Mouse (Mus musculus) retina, adult 2 months (tissue): ENCODE measurements around the gene Snx12.

Source experiments
- DNase-seq: peaks from one replicate; pipeline ENCODE4 v3.0.0-alpha.2; 2012; ENCODE audit warnings: low read depth, low spot score

Snx12 gene

DNA sequence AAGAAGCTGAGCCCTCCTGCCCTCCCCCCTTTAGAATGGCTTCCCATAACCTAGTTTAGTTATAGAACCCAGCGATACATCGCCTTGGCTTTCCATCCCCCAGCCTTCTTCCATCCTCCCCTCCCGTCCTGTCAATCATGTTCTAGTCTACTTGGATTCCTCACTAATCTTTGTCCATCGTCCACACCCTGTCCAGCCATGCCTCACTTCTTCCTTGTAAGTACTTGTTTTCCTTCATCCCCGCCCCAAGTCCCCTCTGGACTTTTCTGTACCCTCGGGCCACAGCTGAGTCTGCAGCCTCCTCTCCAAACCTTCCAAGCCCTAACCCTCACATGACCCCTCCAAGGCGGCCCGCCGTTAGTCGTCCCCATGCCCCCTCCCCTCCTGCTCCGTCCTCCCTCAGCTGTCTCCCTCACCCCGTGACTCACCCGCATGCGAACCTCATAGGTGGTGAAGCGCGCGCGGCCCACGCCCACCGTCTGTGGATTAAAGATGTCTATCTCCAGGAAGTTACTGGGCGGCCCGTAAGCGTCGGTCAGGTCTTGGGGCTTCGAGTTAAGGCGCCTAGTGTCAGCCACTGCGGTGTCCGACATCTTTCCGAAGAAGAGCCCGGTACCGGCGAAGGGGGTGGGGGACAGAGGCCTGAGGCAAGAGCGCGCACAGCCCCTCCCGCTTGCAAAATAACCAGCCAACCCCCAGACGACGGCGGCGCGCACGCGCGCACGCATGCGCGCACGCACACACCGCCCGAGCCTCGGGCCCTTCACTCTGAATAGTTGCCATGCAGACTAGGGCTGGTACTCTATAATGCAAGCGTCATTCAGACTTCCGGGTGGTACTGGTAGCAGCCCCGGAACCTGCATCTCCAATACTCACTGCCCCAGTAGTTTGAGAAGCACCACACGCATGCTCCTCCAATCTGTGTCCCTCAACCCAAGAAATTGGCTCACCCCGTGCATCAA lies at the start of gene Snx12:
Gene Snx12 (minus strand): TSS at position 730 of the 962 bp plus-strand sequence.
- peak; percentile 87 for DNase-seq

DNA sequence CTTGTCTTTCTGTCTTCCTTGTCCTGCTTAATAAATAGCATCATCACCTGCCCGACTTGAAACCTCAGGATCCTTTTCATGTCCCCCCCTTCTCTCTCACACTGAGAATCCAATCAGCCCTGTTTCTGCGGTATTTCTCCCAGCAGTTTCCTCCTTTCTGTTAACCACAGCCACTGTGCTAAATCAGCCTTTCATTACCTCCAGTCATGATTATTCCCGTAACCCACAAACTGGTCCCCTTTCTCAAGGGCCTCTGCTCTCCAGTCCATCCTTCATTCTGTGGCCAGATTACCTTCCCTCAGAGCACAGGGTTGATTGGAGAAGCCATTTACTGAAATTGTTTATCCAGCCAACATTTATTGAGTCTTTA lies 46.4 kb upstream of the Snx12 start, which contains the start of gene Gm20489:
Gene Gm20489 (minus strand): TSS at position 269 of the 370 bp plus-strand sequence.
- DNase-seq, result no peak

DNA sequence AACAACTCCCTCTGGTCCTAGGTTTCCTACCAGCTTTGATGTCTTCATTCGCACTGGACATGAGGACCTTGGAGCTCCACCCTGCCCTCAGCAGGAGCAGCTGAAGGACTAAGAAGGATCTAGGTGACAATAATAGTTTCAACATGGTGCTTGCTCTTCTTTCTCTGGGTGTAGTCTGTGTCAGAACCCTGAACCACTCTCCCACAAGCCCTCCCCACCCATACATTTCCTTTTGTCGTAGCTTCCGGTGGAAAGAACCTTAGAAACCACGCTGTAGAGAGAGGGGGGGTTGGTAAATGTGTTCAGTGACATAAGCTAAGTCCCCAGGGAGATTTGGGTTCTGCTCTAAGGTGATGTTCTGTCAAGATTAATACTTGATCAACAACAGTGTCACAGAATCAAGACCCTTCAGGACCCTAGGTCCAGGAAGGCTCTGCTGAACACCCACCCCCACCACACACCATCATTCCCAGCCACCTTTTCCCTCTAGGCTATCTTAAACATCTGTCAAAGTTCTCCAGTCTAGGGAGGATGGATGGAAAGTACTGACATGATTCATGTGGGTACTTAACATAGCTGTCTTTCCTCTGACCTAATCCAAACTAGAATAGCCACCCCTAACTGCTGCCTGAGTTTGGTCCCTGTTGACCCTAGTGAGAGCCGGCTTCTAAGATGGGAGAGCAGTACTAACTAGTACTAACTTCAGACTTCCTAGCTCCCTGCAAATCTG lies 45.8 kb upstream of the Snx12 start, which contains the start of gene Il2rg:
Gene Il2rg (minus strand): TSS at position 231 of the 730 bp plus-strand sequence.
- DNase-seq, result no peak

DNA sequence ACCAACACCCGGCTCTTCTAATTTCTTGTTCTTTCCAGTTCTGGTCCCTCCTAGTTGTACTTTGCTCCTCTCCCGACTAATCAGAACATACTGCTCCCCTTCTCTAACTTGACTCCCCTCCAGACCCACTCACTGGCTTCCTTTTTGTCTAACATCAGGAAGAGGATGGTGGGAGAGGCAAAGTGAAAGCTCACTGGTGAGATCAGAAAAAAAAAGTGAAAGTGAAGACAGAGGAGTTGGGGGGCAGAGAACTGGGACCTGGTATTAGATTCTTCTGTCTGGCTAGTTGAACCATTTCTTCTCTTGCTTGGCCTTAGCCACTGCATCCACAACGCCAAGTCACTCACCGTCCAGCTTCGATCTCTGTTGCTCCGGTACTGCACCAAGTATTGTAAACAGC lies 44.3 kb upstream of the Snx12 start:
- no peak for DNase-seq

DNA sequence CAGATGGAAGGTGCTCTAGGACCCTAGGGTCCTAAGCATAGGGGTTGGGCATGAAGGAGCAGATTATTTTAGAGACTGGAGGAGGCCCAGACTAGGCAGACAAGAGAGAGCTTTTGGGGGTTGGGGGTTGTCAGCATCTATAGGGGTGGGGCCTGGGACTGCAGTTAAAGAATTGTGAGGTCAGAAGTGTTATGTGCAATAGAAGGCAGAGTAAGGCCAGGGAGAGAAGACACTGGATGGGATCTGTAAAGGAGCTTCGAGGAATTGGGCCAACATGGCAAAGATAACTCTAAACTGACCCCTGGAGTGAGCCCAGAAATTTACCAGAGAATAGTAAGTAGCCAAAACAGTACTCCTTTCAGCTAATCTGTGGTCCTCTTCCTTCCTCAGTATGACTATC lies 41.5 kb upstream of the Snx12 start, which contains the start of gene Gm614:
Gene Gm614 (minus strand): TSS at position 101 of the 400 bp plus-strand sequence.
- no peak for DNase-seq

DNA sequence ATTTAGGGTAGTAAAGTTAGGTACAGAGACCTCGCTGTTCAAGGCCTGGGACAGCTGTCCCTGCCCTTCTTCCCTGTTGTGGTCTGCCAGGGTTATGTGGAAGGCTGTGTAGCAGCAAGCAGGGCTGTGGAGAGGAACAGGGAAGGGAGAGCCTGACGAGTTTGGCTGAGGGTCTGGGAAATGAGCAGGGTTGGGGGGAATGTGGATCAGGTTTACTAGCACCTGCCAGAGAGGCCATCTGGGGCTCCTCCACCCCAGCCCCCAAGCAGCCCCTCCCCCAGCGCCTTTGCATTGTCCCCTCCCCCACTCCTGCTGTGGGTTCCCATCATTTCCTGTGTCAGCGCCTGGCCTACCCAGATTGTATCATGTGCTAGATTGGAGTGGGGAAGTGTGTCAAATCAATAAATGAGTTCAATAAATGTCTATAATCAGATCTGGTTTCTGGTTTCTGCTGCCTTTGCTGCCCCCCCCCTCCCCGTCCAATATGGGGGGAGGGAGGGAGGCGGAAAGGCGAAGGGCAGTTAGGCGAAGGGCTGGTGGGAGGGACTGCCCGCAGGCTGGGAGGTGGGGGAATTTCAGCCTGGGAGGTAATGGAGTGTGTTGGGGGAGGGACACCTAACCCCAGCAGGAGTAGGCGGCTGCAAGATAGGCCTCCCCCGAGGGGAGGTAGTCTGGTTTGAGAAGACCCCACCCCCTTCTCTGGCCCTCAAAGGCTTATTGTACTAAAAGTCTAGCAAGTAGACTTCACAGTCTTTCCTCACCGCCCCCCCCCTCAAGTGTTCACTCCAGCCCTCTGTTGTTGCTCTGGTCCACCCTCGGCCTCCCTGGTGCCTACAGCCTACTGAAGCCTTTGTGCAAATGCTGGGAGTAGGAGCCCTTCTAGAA lies 38.3 kb upstream of the Snx12 start:
- DNase-seq, result no peak

DNA sequence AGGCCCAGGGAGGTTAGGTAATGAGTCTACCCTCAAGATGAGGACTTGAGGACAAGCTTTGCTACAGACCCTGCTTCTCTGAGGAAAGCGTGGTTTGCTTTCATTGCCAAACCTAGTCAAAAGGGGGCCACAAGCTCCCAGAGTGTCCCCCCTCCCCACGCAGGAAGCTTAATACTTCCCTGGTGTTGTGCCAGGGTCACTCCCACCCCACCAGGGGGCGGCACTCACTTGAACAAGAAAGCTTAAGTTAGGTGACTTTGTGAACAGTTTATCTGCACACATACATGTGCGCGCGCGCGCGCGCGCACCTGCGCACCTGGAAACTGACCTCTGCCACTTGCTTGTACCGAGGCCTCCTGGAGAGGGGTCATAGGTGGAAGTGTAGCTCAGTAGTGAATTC lies 34.2 kb upstream of the Snx12 start:
- DNase-seq, result no peak

DNA sequence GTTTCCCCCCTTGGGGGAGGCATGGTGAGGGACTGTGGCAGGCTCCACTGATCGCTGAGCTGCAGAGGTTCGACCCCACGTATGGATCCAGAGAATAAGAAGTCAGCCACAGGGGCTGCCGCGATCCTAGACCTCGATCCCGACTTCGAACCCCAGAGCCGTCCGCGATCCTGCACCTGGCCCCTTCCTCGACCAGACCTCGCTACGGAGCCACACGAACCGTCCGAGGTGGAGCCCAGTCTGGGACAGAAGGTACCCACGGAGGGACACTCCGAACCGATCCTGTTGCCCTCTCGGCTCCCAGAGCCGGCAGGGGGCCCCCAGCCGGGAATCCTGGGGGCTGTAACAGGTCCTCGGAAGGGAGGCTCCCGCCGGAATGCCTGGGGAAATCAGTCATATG lies 32.4 kb upstream of the Snx12 start:
- no peak for DNase-seq

DNA sequence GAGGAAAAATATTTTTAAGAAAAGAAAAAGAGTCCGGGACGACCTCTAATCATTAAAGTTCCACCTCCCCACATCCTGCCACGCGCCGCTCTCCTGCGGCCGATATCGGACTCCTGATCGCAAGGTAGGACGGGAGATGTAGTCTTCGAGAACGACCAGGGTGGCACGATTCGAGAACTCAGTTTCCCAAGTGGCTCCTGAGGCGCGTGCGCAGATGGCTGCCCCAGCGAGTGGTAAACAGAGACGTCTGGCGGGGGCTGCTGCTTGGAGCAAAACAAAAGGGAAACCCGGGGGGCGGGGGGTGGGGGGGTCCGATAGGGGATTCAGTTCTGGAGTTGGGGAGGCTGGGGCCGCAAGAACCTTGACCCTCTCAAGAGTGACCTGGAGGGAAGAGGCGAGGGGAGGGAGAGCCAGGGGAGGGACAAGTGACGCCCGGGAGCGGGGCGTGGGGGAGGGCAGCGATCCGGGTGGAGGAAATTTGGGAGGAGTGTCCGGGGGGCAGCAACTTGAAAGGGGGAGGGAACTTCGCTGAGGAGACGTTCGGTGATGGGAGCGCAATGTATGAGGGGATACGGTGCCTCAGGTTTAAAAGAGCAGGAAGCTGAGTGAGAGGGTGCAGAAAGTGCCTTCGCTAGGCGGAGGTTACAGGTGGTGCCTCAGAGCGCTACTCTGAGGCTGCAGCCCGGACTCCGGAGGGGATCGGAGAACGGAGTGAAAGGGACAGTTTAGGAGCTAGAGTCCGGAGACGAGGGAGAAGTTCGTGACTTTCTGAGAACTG lies 31.8 kb upstream of the Snx12 start, which contains the start of gene Foxo4:
Gene Foxo4 (plus strand): TSS at position 577 of the 778 bp plus-strand sequence.
- DNase-seq, result peak; percentile 60

DNA sequence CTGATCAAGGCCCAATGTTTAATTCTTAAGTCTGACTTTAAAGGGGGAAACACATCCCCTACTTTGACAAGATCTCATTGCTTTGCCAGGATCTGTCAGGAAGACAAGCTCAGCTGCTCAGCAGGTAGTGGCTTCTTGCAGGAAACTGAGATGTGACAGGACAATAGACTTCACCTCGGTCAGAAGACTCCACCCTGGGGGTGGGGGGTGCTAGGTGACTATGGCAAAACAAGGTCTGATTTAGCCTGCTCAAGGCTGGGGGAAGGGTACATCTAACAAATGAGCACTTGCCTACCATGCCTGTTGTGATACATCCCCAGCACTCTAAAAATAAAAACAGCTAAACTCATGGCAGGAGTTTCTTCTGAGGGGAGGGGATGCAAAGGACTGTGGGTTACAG lies 22.6 kb upstream of the Snx12 start:
- no peak for DNase-seq

DNA sequence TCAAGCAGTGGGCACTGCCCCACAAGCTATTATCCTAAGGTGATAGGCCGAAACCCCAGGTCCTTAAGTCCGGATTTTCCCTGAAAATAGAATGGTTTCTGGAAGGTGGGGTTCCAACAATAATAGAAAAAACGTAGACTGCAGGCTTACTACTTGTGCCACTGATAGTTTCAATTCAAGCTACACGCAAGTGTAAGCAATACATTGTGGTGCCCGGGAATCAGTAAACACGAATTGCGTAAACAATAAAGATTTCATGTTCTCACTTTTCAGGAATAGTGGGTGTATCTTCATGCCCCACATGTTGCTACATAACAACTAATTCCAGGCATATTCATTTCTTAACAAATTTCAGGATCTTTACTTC lies 416 bp upstream of the Snx12 start:
- DNase-seq, result no peak

DNA sequence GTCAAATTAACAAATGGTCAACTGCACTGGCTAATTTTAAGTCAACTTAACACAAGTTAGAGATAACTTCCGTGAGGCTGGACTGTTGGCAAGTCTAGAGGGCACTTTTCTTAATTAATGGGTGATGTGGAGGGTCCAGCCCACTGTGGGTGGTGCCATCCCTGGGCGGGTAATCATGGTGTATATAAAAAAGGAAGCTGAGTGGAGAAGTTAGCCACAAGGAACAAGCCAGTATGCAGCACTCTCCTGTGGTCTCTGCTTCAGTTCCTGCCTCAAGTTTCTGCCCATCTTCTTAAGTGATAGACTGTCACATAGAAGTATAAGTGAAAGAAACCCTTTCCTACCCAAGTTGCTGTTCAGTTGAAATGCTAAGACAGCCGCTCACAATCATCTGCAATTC lies 33.1 kb downstream of the Snx12 start:
- DNase-seq, result no peak

DNA sequence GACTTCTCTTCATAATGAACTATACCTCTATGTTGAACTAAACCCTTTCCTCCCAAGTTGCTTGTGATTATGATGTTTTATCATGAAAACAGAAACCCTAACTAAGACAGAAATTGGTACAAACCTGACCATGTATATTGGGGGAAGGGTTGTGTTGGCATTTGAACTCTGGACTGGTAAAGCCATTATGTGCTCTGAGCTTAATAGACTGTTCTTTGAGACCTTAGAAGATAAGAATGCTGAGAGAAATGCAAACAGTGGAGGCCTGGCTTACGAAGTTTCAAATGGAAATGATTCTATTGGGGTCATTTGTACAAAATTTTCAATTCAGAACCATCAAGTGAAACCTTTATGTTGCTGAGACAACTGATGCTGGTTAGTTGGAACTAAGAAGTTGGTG lies 34.7 kb downstream of the Snx12 start:
- no peak for DNase-seq

DNA sequence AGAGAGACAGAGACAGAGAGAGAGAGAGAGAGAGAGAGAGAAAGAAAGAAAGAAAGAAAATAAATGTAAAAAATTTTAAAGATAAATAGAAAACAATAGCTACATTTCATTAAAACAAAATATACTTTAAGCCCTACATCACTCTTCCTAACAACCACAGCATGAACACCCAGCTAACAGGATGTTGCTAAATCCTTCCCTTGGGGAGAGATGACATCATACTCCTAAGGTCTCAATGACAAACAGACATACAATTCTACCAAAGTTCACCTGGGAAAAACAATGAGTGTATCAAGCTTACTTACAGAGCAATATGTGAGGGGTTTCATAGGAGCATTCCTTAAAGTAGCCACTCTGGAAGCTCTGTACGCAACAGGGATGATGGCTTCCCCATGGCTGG lies 49.0 kb downstream of the Snx12 start:
- no peak for DNase-seq

DNA sequence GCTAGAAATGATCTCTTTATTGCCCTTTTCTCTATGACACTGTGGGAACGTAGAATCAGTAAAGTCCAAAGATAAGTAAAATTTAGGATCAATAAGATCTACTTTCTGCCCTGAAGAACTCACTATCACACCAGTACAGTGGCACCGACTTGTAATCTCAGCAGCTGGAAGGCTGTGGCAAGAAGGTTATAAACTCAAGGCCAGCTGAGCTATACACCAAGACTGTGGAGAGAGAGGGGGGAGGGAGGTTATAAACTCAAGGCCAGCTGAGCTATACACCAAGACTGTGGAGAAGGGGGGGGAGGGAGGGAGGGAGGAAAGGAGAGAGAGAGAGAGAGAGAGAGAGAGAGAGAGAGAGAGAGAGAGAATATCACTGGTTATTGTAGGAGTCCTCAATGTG lies 53.9 kb downstream of the Snx12 start:
- no peak for DNase-seq

DNA sequence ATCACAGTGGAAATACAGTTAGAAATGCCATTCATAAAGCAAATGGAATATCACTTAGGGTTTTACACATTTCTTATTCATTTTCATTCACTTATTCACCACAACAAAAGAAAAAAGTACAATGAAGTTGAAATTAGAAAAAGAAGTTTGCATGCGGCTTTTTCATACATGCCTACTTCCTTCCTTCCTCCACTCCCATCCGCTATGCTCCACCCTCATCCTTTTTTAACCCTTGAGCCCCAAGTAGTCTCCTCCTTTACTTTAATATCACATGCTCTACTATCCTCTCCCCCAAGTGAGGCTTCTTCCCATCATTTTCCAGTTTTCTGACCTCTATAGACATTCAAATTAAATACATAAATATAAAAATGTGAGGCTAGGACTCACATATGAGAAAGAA lies 58.6 kb downstream of the Snx12 start:
- DNase-seq, result no peak

DNA sequence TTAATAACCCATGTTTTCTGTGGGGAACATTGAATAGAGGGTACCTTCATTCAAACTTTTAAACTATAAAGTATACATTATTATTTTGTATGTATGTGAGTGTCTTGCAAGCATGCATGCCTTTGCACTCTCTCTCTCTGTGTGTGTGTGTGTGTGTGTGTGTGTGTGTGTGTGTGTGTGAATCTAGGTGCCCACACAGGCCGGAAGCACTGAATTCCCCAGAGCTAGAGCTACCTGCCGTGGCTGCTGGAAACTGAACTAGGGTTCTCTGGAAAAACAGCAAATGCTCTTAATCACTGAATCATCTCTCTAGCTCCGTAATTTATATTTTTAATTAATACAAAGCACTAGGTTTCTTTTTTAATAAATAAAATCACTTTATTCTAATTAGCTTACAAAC lies 59.1 kb downstream of the Snx12 start:
- no peak for DNase-seq

DNA sequence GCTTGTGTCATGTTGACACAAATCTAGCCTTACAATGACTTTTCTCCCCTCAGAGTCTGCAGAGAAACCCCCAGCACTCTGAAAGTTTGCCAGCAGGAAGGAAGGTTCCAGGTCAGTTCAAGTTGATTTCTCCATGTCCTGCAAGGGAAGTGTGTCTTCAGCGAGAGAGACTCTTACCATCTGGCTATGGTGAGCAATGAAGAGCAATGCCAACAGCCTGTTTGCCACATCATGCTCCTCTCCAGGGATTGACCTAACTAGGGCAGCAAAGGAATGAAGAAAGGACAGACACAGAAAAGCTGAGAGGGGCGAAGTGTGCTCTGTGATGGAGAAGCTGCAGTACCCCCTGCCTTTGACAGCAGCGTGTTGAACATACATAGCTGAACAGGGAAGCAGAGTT lies 59.8 kb downstream of the Snx12 start:
- DNase-seq, result no peak

DNA sequence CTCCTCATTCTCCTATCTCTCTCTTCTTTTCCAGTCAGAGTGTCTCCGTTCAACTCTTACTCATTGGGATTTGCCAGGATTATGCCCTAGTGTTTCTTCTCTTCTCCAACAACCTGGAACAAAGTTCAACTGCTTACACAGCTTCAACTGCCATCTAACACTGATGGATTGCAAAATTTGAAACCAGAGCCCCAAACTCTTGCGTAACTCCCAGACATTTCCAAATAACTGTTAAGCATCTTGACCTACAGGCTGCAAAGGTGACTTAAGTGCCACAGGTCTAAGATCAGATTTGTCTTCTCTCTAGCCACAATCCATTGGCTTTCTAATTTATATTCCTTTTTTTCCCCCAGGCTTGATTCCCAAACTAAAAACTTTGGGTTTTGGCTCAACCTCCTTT lies 64.9 kb downstream of the Snx12 start:
- no peak for DNase-seq

DNA sequence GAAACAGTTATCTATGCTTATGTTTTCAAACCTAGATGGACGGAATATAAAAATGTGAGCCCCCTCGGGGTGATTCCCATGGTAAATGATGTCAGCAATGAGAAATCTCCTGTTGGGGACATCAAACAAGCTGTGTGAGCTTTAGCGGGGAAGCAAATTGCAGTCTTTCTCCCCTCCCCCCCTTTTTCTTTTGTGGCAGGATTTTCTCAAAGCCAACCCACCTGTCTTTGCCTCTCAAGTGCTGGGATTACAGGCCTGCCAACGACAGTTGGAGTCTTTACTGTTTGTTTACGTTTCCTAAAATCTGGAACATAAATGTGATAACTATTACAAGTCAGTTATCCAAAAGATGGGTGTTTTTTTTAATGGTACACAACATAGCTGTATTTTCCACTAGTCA lies 66.0 kb downstream of the Snx12 start:
- no peak for DNase-seq

DNA sequence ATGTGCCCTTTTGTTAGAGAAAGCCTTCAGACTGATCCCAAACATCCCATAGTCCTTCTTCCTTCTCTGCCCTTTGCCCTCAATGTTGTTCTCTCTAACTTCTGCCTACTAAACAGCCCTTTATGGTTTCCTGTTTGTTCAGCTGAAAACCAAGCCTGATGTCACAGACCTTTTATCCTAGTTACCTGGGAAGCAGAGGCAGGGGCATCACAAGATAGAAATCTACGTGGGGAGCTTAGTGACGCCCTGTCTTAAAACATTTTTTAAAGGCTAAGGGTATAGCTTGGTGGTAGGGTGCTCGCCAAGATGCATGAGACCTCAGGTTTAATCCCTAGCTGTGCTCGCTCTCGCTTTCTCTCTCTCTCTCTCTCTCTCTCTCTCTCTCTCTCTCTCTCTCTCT lies 74.9 kb downstream of the Snx12 start:
- no peak for DNase-seq
